Mouse (Mus musculus) heart, embryonic 13.5 days (tissue): ENCODE data around the gene Lysmd2. TPM values are rescaled to one million over a fixed set of nuclear protein-coding genes. Genes with fewer than 3 reads are reported as not detected.
"Not testable (repeated sequence)": the region's sequence is repeated elsewhere in the genome, so short reads cannot be mapped to it uniquely, and the experiment has no call there.

Source experiments
- ATAC-seq: fragments of 200-750 bp; cut with Nextera tagmentation; 2 replicates; pipeline ENCODE4 v1.8.0; 2017; ENCODE audit warnings: moderate TSS enrichment; ENCODE audit not compliant: insufficient number of reproducible peaks, low FRiP score, low TSS enrichment; ENCODE audit errors: extremely low read depth
- H3K27ac ChIP-seq: fragments of 300-500 bp; sonication (generic); replicated peaks from 2 replicates; pipeline ENCODE4 v1.5.1; 2015; ENCODE audit warnings: moderate library complexity, mild to moderate bottlenecking, inconsistent platforms
- H3K27me3 ChIP-seq: fragments of 300-500 bp; sonication (generic); replicated peaks from 2 replicates; pipeline ENCODE4 v1.6.1; 2015; ENCODE audit warnings: mild to moderate bottlenecking, inconsistent platforms
- H3K36me3 ChIP-seq: fragments of 300-500 bp; sonication (generic); 2 replicates; pipeline ENCODE4 v1.6.1; 2015; ENCODE audit warnings: mild to moderate bottlenecking, inconsistent platforms
- H3K4me1 ChIP-seq: fragments of 300-500 bp; sonication (generic); 2 replicates; pipeline ENCODE4 v1.6.1; 2015; ENCODE audit warnings: inconsistent platforms
- H3K4me2 ChIP-seq: fragments of 300-500 bp; sonication (generic); 2 replicates; pipeline ENCODE4 v1.6.1; 2015; ENCODE audit warnings: inconsistent platforms, mild to moderate bottlenecking, moderate library complexity
- H3K4me3 ChIP-seq: fragments of 300-500 bp; sonication (generic); 2 replicates; pipeline ENCODE4 v1.5.1; 2015; ENCODE audit warnings: moderate library complexity, mild to moderate bottlenecking, inconsistent platforms
- H3K9ac ChIP-seq: fragments of 300-500 bp; sonication (generic); 2 replicates; pipeline ENCODE4 v1.6.1; 2015; ENCODE audit warnings: inconsistent platforms, mild to moderate bottlenecking, moderate library complexity
- H3K9me3 ChIP-seq: fragments of 300-500 bp; sonication (generic); 2 replicates; pipeline ENCODE4 v1.6.1; 2016; ENCODE audit warnings: inconsistent platforms
- WGBS: fragments of 180-500 bp; shearing (Covaris S2); methylation state at CpG from one replicate; pipeline ENCODE4 v1.1.7; 2015; ENCODE audit warnings: mixed read lengths; 5-methylcytosine and 5-hydroxymethylcytosine counted together
- polyA plus RNA-seq: library from polyadenylated mRNA; unstranded; fragments of >200 nt; fragmentation: Nextera tagmentation; extraction: Ambion mirVana; gene quantifications from 2 replicates; pipeline ENCODE4 v1.2.1, GENCODE M21; 2015

The Lysmd2 gene
- polyA plus RNA-seq, 1 experiment from 2014 or later = 16.2 TPM

DNA sequence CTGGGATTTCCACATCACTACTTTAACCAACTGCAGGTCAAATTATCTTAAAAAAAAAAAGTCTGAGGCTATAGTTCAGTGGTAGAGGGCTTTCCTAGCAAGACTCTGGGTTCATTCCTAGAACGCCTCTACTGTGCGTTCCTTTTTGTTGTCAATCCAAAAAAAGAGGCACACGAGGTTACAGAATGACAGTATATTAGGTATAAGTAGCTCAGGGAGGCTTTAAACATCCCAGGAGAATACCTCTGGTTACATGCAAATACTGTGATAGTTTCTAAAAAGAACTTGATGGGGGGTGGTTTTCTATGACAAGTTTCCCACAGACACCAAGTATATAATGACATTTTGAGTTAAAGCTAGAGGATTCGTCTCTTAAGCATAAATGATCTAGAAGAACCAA lies 18.0 kb upstream of the Lysmd2 start:
- 75% methylated on average over 4 of the region's 4 CpGs for WGBS
- Histone ChIP-seq H3K27me3 (peaks cover 33% of the 10 kb centered on the region; the same call in 1 of the 2 replicates), H3K4me2 (no peak overlapping the region), H3K4me1 (0 out of 2 replicates have a peak, but pooled peaks cover 3% of the 10 kb centered on the region), H3K27ac (no peak overlapping the region), H3K4me3 (no peak overlapping the region), H3K9me3 (no peaks in the 10 kb centered on the region), H3K36me3 (no peaks in the 10 kb centered on the region), H3K9ac (no peak overlapping the region)
- ATAC-seq = no peak

- ATAC-seq = no peak
- H3K27ac ChIP-seq = no peak overlapping the region
- H3K4me1 ChIP-seq = 0 out of 2 replicates have a peak, but pooled peaks cover 3% of the 10 kb centered on the region
- peaks cover 35% of the 10 kb centered on the region; the same call in 1 of the 2 replicates for H3K27me3 ChIP-seq
- H3K4me3 ChIP-seq = no peak overlapping the region
- no peaks in the 10 kb centered on the region for H3K9me3 ChIP-seq
- WGBS = 38% methylated on average over 1 of the region's 1 CpGs
- H3K4me2 ChIP-seq = no peak overlapping the region
- no peak overlapping the region for H3K9ac ChIP-seq
- no peaks in the 10 kb centered on the region for H3K36me3 ChIP-seq
Observed at GRCm38 (mm10) chr9:75609505-75609904, 16.0 kb upstream of the Lysmd2 start.

DNA sequence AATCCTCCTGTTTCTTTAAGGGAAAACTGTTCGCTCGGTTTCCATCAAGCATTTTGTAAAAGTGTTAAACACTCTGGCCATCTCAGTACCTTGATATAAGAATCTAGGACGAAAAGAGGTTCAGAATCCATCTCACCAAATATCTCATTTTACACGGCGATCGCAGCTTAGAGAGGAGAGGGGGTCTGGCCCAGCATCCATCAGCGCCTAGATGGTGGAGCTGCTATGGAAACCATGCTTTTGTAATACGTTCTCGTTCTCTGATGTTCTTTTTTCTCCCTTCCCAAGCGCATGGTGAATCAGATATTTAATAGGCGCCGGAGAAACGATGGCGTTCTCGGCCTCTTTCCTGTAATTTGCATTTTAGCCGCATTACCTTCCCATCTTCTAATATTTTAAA lies 15.6 kb upstream of the Lysmd2 start:
- Histone ChIP-seq H3K4me3 (peak overlapping the region; percentile 84), H3K9ac (peak overlapping the region; percentile 81), H3K27ac (no peak overlapping the region), H3K4me2 (peak overlapping the region; percentile 100), H3K9me3 (no peaks in the 10 kb centered on the region), H3K27me3 (peaks cover 35% of the 10 kb centered on the region; the same call in 1 of the 2 replicates), H3K4me1 (0 out of 2 replicates have a peak, but pooled peaks cover 3% of the 10 kb centered on the region), H3K36me3 (no peaks in the 10 kb centered on the region)
- 26% methylated on average over 16 of the region's 16 CpGs for WGBS
- no peak for ATAC-seq

- peaks cover 35% of the 10 kb centered on the region; the same call in 1 of the 2 replicates for H3K27me3 ChIP-seq
- H3K9ac ChIP-seq = peak within 1 kb of the TSS; percentile 81
- H3K4me2 ChIP-seq = peak within 1 kb of the TSS; percentile 100
- ATAC-seq = peak; percentile 65
- no peaks in the 10 kb centered on the region for H3K36me3 ChIP-seq
- H3K4me1 ChIP-seq = 0 out of 2 replicates have a peak, but pooled peaks cover 3% of the 10 kb centered on the region
- no peaks in the 10 kb centered on the region for H3K9me3 ChIP-seq
- under 1% methylated on average over 74 of the region's 74 CpGs for WGBS
- H3K4me3 ChIP-seq = peak within 1 kb of the TSS; percentile 84
- no peak within 1 kb of the TSS for H3K27ac ChIP-seq
Observed at GRCm38 (mm10) chr9:75610571-75611493, 14.7 kb upstream of the Lysmd2 start, which contains the start of gene Tmod2. Gene Tmod2, minus strand, starts transcription at chr9:75611325.

DNA sequence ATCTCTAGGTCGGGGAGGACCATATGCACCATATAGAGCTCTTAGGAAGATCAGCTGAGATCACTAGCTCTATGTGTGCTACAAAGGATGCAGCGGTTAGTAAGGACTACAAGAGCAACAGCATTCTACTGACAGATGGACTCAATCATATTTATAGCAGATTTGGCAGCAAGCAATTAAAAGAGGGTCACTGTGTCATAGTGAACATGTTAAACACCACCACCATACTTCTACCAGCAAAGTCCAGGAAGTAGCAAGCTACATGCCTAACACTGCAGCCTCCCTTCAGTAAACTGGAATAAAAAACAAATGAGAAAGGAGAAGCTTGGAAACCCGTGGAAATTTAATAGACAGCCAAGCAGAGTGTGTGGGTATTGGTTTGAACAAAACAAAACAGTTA lies 9.0 kb upstream of the Lysmd2 start:
- H3K36me3 ChIP-seq = no peaks in the 10 kb centered on the region
- peaks cover 11% of the 10 kb centered on the region; the same call in 1 of the 2 replicates for H3K27me3 ChIP-seq
- H3K4me3 ChIP-seq = no peak overlapping the region
- no peak overlapping the region for H3K27ac ChIP-seq
- H3K9me3 ChIP-seq = no peaks in the 10 kb centered on the region
- H3K4me1 ChIP-seq = no peaks in the 10 kb centered on the region
- WGBS = 68% methylated on average over 3 of the region's 3 CpGs
- no peak overlapping the region for H3K9ac ChIP-seq
- no peak overlapping the region for H3K4me2 ChIP-seq
- no peak for ATAC-seq

DNA sequence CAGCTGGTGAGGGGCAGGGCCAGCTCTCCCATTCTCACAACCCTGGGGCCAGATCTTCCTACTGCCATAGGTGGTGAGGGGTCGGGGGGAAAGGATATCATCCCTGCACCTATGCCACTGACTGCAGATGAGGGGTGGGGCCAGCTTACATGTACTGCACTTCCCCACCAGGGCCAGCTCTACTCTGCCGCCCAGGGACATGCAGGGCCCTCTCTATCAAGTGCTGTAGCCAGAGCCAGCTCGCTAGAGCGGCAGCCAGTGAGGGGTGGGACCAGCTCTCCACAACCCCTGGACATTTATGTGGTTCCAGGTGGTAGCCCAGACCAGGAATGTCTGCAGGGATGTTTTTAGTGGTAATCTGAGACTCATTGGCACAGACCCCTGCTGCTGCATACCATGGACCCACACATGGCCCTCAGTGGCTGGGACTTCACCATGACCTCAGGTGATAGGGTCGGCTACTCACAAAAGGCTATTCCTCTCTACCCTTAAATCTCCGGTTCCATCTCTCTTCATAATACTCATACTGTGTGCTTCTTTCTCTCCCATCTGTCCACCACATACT lies 6.6 kb upstream of the Lysmd2 start:
- ATAC-seq = no peak
- Histone ChIP-seq H3K27ac (no peak overlapping the region), H3K4me1 (no peaks in the 10 kb centered on the region), H3K27me3 (peaks cover 4% of the 10 kb centered on the region), H3K9me3 (no peaks in the 10 kb centered on the region), H3K4me2 (no peak overlapping the region), H3K36me3 (no peaks in the 10 kb centered on the region), H3K9ac (no peak overlapping the region), H3K4me3 (no peak overlapping the region)
- WGBS = 65% methylated on average over 6 of the region's 6 CpGs

DNA sequence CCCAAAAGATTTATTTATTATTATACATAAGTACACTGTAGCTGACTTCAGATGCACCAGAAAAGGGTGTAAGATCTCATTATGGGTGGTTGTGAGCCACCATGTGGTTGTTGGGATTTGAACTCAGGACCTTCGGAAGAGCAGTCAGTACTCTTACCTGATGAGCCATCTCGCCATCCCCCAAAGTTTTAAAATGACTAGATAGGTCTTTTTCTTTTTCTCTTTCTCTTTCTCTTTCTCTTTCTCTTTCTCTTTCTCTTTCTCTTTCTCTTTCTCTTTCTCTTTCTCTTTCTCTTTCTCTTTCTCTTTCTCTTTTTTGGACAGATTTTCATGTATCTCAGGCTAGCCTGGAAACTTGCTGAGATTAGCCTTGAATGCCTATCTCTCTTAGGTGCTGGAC lies 5.8 kb upstream of the Lysmd2 start:
- WGBS = 84% methylated on average over 2 of the region's 2 CpGs
- ATAC-seq, H3K4me3 ChIP-seq: not testable (repeated sequence)

DNA sequence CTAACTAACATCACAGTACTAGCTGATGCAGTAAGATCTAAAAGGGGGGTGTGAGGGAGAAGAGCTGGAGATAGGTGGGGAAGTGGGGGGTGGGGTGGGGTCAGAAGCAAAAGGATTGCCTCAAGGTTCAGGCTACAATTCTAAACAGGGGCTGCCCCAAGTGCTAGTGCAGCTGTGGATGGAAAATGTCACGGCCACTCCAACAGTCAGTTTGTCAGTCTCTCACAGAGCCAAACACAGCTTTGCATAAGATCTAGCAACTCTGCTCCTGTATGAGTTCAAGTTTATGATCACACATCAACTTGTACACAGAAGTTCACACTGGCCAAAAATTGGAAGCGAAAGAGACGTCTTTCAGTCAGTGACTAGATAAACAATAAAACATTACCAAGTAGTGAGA lies 4.1 kb upstream of the Lysmd2 start:
- ATAC-seq = no peak
- H3K9me3 ChIP-seq = no peaks in the 10 kb centered on the region
- H3K4me1 ChIP-seq = peaks cover 4% of the 10 kb centered on the region; the same call in 1 of the 2 replicates
- H3K9ac ChIP-seq = no peak overlapping the region
- no peak overlapping the region for H3K4me3 ChIP-seq
- peaks cover 15% of the 10 kb centered on the region for H3K27me3 ChIP-seq
- no peak overlapping the region for H3K27ac ChIP-seq
- WGBS = 67% methylated on average over 3 of the region's 3 CpGs
- no peak overlapping the region for H3K4me2 ChIP-seq
- H3K36me3 ChIP-seq = no peaks in the 10 kb centered on the region

More for the DNA sequence above, 5.8 kb upstream of the Lysmd2 start:
- H3K27ac ChIP-seq, H3K9ac ChIP-seq, H3K36me3 ChIP-seq, H3K4me1 ChIP-seq, H3K4me2 ChIP-seq, H3K9me3 ChIP-seq: not testable (repeated sequence)
- H3K27me3 ChIP-seq = peaks cover 12% of the 10 kb centered on the region

- no peak for ATAC-seq
- H3K4me2 ChIP-seq = peak overlapping the region; percentile 90
- WGBS = 13% methylated on average over 18 of the region's 18 CpGs
Observed at GRCm38 (mm10) chr9:75624983-75625555, 472 bp upstream of the Lysmd2 start.

GRCm38 (mm10) chr9:75626308-75626604 lies 715 bp downstream of the Lysmd2 start:
- peaks cover 16% of the 10 kb centered on the region for H3K4me1 ChIP-seq
- ATAC-seq = no peak

More at GRCm38 (mm10) chr9:75624983-75625555, 472 bp upstream of the Lysmd2 start:
- H3K9ac ChIP-seq = peak overlapping the region; percentile 95
- peak overlapping the region; percentile 85 for H3K4me3 ChIP-seq
- no peaks in the 10 kb centered on the region for H3K36me3 ChIP-seq
- peak overlapping the region; percentile 72 for H3K27ac ChIP-seq
- H3K27me3 ChIP-seq = peaks cover 15% of the 10 kb centered on the region
- no peaks in the 10 kb centered on the region for H3K9me3 ChIP-seq
- peaks cover 7% of the 10 kb centered on the region; the same call in 1 of the 2 replicates for H3K4me1 ChIP-seq

GRCm38 (mm10) chr9:75630823-75631454 lies 5.4 kb downstream of the Lysmd2 start:
- Histone ChIP-seq H3K27me3 (no peaks in the 10 kb centered on the region), H3K4me2 (no peak overlapping the region), H3K9me3 (no peaks in the 10 kb centered on the region), H3K4me3 (no peak overlapping the region), H3K4me1 (peaks cover 23% of the 10 kb centered on the region), H3K36me3 (peaks cover 3% of the 10 kb centered on the region; the same call in 1 of the 2 replicates), H3K27ac (peak overlapping the region; percentile 48), H3K9ac (no peak overlapping the region)
- no peak for ATAC-seq
- WGBS = 69% methylated on average over 8 of the region's 8 CpGs

More at GRCm38 (mm10) chr9:75626308-75626604, 715 bp downstream of the Lysmd2 start:
- WGBS = 1% methylated on average over 14 of the region's 14 CpGs
- Histone ChIP-seq H3K27ac (peak overlapping the region; percentile 72), H3K4me2 (peak overlapping the region; percentile 90), H3K27me3 (peaks cover 15% of the 10 kb centered on the region), H3K9ac (peak overlapping the region; percentile 95), H3K9me3 (no peaks in the 10 kb centered on the region), H3K36me3 (no peaks in the 10 kb centered on the region), H3K4me3 (peak overlapping the region; percentile 85)
